Comparison of ENCODE assay signal across 26 mouse cellular contexts in genomic region chr2:27961190-27961589, GRCm38 (mm10).
DNase-seq lines count a peak whose midpoint lies in the region; ATAC-seq and TF ChIP-seq lines count a peak whose summit lies in the region.
"Had no signal": no experiment of that assay in that cellular context is flagged by ENCODE, and none has a peak within 500 bp of the region (broad histone marks: within the 10 kb centered on the region; RNA-seq: fewer than 3 reads in every experiment).

No protein-coding gene starts in this region.

- H3K4me1 ChIP-seq in kidney, adult 2 months (ENCODE audit: control insufficient read depth, insufficient read depth, low read length), result no peaks in the 10 kb centered on the region
- H3K4me1 ChIP-seq in megakaryocyte, embryonic 14.5 days, result no peaks in the 10 kb centered on the region

- no peak overlapping the region for H3K4me2 ChIP-seq in myocyte (ENCODE audit: low read depth)
- H3K4me2 ChIP-seq: embryonic facial prominence, embryonic 12.5 days; forebrain, embryonic 13.5 days; heart, embryonic 13.5 days; hindbrain, embryonic 15.5 days had no signal

- H3K27ac ChIP-seq in kidney, adult 2 months (ENCODE audit: insufficient read depth, low read depth, low read length), result no peak overlapping the region
- H3K27ac ChIP-seq: embryonic facial prominence, embryonic 12.5 days; forebrain, embryonic 10.5 days; forebrain, embryonic 13.5 days; heart, adult 2 months; heart, embryonic 10.5 days; heart, embryonic 13.5 days; hindbrain, embryonic 15.5 days had no signal

- ATAC-seq in megakaryocyte, adult 5-6 weeks (ENCODE audit: poor library complexity, severe bottlenecking), result no peak
- no peak for ATAC-seq in CD4-positive, CD25-positive, alpha-beta regulatory T cell, adult 4 months
- ATAC-seq: activated CD4-positive, CD25-positive, alpha-beta regulatory T cell, adult 4 months; forebrain, embryonic 13.5 days; forebrain, embryonic 16.5 days had no signal

- no peak for TF ChIP-seq CTCF in kidney, adult 2 months (conservative IDR thresholded peaks at IDR 0.05; ENCODE audit: insufficient read depth, insufficient read length, low read depth, low read length)

- H3K36me3 ChIP-seq in kidney, adult 2 months (ENCODE audit: control insufficient read depth, insufficient read depth, low read length), result no peaks in the 10 kb centered on the region
- H3K36me3 ChIP-seq in megakaryocyte, embryonic 14.5 days (replicated peaks; ENCODE audit: low read length), result no peaks in the 10 kb centered on the region
- H3K36me3 ChIP-seq in myocyte (ENCODE audit: control insufficient read depth, insufficient read depth), result peaks cover 90% of the 10 kb centered on the region
- H3K36me3 ChIP-seq: hindbrain, embryonic 15.5 days had no signal

- H3K27me3 ChIP-seq in kidney, adult 2 months (replicated peaks; ENCODE audit: control insufficient read depth, insufficient read depth, low read length), result no peaks in the 10 kb centered on the region
- H3K27me3 ChIP-seq in megakaryocyte, embryonic 14.5 days (replicated peaks), result peaks cover 57% of the 10 kb centered on the region
- no peaks in the 10 kb centered on the region for H3K27me3 ChIP-seq in myocyte (ENCODE audit: control insufficient read depth, insufficient read depth, insufficient read length)
- H3K27me3 ChIP-seq: embryonic facial prominence, embryonic 12.5 days; forebrain, embryonic 13.5 days; heart, embryonic 13.5 days; hindbrain, embryonic 15.5 days had no signal

- no peak overlapping the region for H3ac ChIP-seq in myocyte (ENCODE audit: control insufficient read depth, insufficient read length)

- DNase-seq in kidney, adult 2 months, result peak; percentile 9
- no peak for DNase-seq in kidney, postnatal 14 days
- DNase-seq: adrenal gland, adult 8-10 months; adrenal gland, postnatal 25 days; cerebellum, adult 11-12 months; cerebellum, adult 8-10 months; cerebellum, postnatal 10 days; cerebellum, postnatal 36 days; embryo, embryonic 11 days; gastrocnemius, postnatal 10 days; gastrocnemius, postnatal 36 days; heart, adult 2 months; heart, postnatal 14 days; heart, postnatal 4 days had no signal

- no peak for TF ChIP-seq POLR2A in kidney, adult 2 months (IDR thresholded peaks at IDR 0.05; ENCODE audit: low read depth, low read length)
- peak; percentile 44 for TF ChIP-seq POLR2A in myocyte (IDR thresholded peaks at IDR 0.05; ENCODE audit: insufficient read length, low read depth)

- no peaks in the 10 kb centered on the region for H3K9me3 ChIP-seq in megakaryocyte, embryonic 14.5 days
- H3K9me3 ChIP-seq: embryonic facial prominence, embryonic 12.5 days; forebrain, embryonic 10.5 days; forebrain, embryonic 13.5 days; heart, embryonic 10.5 days; heart, embryonic 13.5 days; hindbrain, embryonic 15.5 days had no signal

- H3K79me2 ChIP-seq in myocyte (ENCODE audit: control insufficient read depth, insufficient read depth), result peaks cover 5% of the 10 kb centered on the region

- WGBS in kidney, adult 2 months, result 80% methylated on average over 2 of the region's 2 CpGs

- no peak overlapping the region for H3K4me3 ChIP-seq in kidney, adult 2 months (ENCODE audit: insufficient read depth, low read depth, low read length)
- peak overlapping the region; percentile 44 for H3K4me3 ChIP-seq in megakaryocyte, embryonic 14.5 days (replicated peaks)
- no peak overlapping the region for H3K4me3 ChIP-seq in myocyte
- H3K4me3 ChIP-seq: embryonic facial prominence, embryonic 12.5 days; forebrain, embryonic 10.5 days; forebrain, embryonic 13.5 days; heart, adult 2 months; heart, embryonic 10.5 days; heart, embryonic 13.5 days; hindbrain, embryonic 15.5 days had no signal

TF ChIP-seq in myocyte, 11 proteins besides CTCF, POLR2A, EP300 and RAD21:
- TF ChIP-seq POLR2AphosphoS2 (IDR thresholded peaks at IDR 0.05; ENCODE audit: insufficient read length, low read depth) (peak; percentile 82), MAX (IDR thresholded peaks at IDR 0.05; ENCODE audit: low read depth) (no peak)
